Mouse (Mus musculus): ENCODE data around the gene Sec14l5.

Sec14l5 gene

DNA sequence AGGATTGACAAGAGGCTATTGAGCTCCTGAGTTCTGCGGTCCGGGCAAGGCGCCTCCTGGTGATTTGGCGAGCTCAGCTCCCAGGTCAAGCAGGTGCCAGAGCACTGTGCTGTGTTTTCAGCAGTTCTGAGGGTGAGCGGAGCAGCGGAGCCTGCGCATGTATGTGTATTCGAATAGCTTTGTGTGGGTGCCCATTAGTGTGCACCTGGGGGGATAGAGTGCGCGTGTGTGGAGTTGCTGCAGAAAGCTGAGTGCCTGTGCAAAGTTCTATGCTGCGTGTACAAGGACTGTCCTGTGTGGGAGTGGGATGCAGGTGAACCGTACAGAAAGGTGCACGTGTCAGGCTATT is at the start of gene Sec14l5:
Gene Sec14l5 (plus strand): TSS at position 73 of the 349 bp plus-strand sequence.
- DNase-seq (ENCODE audit: low read depth, low spot score), result no peak

GRCm38 (mm10) chr16:5101000-5101399 is 45.9 kb upstream of the Sec14l5 start:
- no peak for DNase-seq (ENCODE audit: low read depth, low spot score)

DNA sequence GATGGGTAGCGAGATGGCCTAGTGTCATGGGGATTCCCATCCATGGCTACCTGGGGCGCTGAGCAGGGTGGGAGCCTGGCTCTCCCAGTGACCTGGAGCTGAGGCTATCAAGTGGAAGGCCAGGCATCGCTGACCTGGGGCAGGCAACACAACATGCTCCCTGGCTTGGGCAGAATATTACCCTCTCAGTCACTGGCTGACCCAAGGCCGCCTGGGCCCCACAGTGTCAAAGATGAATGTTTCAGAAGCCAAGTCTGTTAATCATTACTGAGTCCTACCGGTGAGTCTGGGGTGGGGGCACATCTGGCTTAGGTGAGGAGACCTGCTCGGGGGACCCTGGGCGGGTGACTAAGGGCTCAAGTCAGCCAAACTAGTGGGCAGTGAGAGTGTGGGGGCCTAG is 37.0 kb upstream of the Sec14l5 start:
- no peak for DNase-seq (ENCODE audit: low read depth, low spot score)

- DNase-seq (ENCODE audit: low read depth, low spot score), result no peak
Measured at GRCm38 (mm10) chr16:5111021-5111420, 35.9 kb upstream of the Sec14l5 start.

DNA sequence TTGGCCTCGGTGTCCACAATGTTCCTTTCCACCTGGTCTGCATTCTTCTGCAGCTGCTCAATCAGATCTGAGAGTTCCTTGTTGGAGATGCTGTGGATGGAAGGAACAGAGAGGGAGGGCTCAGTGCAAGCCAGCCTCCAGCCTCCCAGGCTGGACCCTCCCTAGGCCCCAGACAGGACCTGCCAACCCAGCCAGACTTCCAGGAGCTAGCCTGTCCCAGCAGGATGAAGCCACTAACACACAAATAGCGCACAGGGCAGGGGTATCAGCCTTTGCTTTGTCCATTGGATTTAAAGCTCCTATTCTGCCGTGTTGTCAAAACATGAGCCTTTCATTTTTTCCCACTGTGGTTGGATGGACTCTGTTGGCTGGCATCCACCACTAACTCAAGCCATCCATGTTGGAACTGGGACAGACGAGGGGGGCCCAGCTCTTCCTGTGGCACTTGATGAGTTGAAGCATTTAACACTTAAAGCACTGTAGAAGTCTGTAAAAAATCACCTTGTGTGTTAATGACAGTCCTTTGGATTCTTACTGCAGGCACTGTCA is 33.8 kb upstream of the Sec14l5 start:
- DNase-seq (ENCODE audit: low read depth, low spot score), result no peak

DNA sequence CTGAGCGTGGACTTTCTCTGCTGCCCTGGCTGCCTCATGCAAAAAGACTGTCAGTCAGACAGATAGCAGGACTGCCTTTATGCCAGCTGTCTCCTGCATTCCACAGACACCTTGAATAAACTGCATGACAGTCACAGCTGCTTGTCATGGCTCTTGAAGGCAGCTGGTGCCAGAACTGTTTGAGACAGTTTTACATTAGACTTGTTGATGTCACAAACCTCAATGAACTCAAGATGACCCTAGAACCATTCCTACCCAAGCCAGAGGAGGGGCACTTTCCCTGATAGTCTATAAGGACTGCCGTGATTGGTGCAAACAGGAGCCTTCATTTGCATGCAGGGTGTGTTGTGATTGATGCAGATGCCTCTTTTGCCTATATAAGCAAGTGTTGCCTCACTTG is 33.3 kb upstream of the Sec14l5 start:
- no peak for DNase-seq (ENCODE audit: low read depth, low spot score)

DNA sequence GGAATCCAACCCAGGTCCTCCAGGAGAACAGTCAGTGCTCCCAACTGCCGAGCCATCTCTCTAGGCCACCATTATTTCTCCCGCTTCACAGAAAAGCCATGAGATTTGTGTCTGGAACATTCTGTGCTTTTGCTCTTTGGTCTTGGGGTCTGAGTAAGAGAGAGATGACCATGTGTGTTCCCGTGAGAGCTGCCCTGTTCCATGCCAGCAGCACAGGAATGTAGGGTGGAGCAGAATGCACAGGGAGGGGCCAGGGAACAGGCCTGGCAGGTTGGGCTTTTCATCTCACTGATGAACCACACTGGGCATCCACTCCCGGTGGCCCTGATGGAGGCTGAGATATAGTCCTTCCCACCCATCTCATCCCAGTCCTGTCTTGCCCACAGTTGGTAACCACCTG is 27.5 kb upstream of the Sec14l5 start:
- DNase-seq (ENCODE audit: low read depth, low spot score), result no peak

DNA sequence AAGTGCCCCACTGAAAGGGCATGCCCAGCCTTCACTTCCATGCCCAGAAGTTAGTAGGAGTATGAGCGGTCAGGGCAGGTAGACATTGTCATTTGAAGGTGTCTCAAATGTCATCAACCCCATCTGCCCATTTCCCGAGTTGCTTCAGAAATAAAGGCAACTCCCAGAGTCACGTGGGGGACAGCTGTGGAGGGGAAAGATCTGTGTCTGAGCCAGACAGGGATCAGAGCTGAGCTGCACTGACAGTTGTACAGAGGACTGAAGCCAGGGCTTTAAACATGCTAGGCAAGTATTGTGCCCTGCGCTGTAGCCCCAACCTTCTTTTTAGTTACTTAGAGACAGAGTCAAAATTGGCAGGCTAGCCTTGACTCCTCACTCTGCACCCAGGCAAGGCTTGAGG is 27.1 kb upstream of the Sec14l5 start:
- no peak for DNase-seq (ENCODE audit: low read depth, low spot score)

DNA sequence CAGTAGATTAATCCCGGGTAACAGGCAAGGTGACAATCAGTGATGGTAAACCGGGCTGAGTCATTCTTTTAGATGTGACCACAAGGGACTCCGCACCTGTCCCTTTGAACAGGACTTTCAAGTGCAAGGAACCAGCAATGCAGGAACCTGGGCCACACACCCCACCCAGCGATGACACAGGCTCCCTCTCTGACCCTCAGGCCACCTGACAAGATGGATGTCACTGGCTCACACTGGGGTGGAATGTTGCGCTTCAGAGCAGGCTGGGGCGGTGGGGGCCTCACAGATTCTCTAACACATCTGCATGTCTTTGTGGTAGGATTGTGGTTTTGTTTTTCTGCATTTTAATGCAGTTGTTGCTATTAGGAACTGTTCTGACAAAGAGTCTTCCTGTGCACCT is 23.4 kb upstream of the Sec14l5 start:
- no peak for DNase-seq (ENCODE audit: low read depth, low spot score)

- no peak for DNase-seq (ENCODE audit: low read depth, low spot score)
Measured at GRCm38 (mm10) chr16:5130196-5130595, 16.7 kb upstream of the Sec14l5 start.

DNA sequence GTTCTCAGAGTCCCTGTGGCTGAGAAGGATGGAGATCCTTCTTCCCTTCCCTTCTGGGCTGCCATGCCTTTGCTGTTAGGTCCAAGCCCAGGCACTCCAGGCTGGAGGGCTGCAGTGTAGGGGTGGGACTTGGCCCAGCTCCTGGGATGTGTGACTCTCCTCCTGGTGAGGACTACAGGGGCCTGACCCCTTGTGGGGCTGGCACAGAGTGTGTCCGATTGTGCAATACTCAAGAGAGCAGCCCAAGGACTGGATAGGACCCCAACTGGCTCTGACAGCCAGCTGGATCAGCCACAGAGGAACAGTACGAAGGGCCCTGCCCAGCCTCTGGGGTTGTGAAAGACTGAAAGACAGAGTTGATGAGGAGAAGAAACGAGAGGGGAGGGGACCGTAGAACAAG is 16.1 kb upstream of the Sec14l5 start:
- no peak for DNase-seq (ENCODE audit: low read depth, low spot score)

DNA sequence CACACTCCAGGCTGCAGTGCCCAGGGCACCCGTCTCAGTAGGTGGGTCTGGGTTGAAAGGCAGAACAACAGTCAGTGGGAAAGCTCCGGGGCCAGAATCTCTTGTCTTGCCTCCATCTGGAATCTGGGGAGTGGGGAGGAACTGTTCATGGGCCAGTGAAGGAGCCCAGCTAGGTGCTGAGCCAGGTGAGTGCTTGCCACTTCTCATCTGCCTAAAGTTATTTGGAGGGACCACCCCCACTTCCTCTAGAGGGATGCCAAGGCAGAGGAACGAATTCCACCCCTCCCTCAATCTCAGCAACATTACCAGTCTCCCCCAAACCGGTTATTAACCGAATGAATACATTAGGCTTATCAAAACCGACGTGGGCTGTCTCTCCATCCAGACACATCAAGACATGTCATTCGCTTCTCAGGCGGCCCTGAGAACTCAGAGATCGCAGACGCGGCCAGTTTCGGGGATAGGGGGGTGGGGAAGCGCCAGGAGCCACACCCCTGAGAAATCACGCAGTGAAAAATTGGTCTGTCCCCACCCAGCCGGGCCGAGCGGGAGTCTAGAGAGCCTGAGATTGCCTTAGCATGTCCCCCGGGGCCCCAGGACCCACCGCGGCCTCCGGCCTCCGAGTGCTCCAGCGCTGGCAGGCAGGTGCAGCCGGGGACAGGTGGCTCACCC is 15.5 kb upstream of the Sec14l5 start:
- no peak for DNase-seq (ENCODE audit: low read depth, low spot score)

GRCm38 (mm10) chr16:5132401-5132801 is 14.5 kb upstream of the Sec14l5 start, which contains the start of gene Ppl:
Gene Ppl, minus strand, starts transcription at chr16:5132421.
- no peak for DNase-seq (ENCODE audit: low read depth, low spot score)

DNA sequence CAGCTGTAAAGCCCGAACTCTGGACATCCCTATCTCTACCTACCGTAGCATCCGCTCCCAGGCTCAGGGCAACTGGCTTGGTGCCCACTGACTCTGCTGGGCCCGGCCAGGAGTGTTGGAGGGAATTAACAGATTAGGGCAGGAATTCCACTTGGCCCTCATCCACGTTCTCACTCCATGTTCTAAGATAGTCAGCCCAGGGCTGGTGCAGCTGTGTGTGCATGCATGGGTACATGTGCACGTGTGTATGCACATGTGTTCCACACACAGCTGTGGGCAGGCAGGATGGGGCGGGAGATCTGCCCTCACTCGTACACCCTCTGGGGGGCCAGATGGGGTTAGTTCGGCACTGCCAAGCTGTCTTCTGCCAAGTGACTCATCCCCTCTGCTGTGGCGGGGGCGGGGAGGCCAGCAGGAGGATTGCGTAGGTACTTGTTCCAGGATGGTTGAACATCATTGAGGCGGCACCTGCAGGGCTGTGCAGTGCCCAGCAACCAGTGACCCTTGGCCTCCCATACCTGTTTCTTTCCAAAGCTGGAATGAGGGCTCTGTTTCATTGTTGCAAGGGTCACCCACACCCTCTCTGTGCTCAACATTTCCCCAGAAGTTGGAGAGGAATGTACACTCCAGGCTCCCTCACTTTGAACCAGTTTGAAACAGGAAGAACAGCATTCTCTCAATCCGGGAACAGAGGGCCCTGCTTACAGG is 12.1 kb upstream of the Sec14l5 start:
- DNase-seq (ENCODE audit: low read depth, low spot score), result no peak

DNA sequence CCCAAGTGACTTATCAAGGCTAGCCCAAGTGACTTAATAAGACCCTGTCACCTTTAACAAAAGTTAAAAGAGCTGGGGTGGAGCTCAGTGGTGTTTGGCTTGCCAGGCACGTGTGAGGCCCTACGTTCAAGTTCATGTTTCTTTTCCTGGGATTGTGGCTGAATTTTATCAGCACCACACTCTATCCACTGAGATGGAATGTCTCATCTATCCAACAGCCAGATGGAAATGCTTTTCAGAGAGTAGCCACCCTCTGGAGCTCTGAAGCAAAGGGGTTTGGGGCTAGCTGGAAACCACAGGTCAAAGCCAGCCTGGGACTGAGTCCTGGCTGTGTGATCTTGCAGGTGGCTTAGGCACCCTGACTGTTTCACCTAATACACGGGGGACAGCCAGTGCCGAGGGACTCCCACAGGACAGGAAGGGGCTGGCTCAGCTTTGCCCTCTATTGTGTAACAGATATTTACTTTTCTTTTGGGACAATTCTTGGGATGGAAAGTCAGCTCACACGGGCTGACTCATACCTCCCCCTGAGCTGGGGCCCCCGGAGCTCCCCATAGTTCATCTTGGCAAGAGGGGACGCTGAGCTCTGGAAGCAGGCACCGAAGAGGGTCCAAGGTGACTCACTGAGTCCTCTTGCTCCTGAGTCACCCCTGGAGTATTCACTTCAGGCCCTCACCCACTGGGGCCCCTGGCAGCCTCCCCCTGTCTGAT is 11.2 kb upstream of the Sec14l5 start:
- DNase-seq (ENCODE audit: low read depth, low spot score), result no peak

DNA sequence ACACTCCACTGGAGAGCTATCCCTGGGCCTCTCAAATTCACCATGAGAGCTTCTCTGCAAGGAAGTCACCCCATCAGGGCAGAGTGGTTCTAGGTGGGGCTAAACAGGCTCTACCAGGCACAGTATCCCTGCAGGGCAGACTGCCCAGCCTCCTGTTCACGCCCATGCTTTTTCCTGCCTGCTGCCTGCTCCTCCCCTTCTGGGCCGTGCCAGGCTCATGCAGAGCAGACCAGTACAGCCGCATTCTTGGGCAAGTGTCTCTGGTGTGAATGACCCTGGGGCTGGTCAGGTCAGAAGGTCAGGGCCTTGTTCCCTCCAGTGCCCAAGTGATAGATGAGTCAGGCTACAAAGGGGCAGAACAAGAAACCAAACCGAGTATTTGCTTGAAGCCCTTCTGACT is 10.4 kb upstream of the Sec14l5 start:
- DNase-seq (ENCODE audit: low read depth, low spot score), result no peak

DNA sequence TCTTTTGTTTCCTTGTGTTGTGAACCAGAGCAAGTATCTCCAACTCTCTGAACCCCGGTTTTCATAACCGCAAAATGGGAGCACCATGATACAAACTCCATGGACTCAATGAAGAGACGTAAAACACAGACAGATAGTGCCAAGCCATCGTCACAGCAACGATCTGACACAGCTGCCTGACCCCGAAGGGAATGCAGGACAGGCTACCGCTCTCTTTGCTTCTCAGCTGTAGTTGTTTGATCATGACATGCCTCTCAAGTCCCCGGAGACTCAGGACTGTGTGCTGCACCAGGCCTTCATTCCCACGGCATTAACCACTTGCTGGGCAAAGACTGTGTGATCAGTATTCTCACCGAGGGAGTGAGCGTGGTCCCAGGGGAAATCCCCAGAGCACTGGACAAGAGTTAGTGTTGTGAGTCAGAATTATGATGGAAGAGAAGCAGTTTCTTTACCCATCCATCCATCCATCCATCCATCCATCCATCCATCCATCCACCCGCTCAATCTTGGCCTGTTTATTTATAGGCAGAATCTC is 9.8 kb upstream of the Sec14l5 start:
- no peak for DNase-seq (ENCODE audit: low read depth, low spot score)

GRCm38 (mm10) chr16:5139741-5140140 is 7.2 kb upstream of the Sec14l5 start:
- no peak for DNase-seq (ENCODE audit: low read depth, low spot score)

DNA sequence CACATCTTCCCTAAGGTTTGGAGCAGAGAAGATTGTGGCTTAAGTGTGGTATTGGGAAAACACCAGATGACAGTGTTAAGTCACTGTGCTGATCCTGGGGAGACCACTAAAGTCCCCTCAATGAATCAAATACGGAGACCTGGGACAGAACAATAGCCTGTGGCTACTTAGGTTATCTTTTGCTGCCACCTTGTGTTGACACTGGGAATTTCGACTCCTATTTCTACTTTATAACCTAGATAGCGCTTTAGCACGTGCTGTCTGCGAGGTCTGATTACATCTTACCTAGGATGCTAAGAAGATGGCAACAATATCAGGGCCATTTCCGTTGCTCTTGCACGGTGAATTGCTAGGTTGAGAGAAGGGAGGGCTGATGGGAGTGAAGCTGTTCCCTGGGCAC is 1.3 kb upstream of the Sec14l5 start:
- peak; percentile 76 for DNase-seq (ENCODE audit: low read depth, low spot score)

DNA sequence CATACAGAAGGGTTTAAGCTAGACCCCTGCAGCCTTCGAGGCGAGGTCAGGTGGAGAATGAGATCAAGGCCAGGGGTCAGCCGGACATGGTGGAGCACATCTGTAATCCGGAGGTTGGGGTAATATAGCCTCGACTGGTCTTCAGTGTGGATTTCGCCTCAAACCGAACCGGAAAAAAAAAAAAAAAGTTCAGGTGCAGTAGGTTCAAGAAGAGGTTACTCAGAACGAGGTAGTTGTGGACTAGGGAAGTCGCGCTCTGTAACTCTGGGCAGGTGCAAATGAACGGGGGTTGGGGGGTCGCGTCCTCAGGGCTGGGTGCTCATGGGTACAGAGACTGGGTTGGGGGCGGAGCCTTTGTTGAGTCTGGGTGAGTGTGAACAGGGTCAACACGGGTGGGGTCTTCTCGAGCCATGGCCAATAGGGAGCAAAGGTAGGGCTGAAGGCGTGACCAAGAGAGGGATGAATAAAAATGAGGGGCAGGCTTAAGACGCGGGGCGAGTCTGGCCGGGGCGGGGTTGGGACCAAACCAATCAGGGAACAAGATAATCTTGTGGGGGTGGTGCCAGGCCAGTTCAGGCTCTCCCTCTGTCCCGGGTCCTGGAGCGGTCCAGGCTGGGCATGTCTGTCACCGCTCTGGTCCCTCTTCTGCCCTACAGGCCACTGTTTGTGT is 407 bp upstream of the Sec14l5 start:
- peak; percentile 69 for DNase-seq (ENCODE audit: low read depth, low spot score)

GRCm38 (mm10) chr16:5150544-5150943 is 3.6 kb downstream of the Sec14l5 start:
- no peak for DNase-seq (ENCODE audit: low read depth, low spot score)

All from embryo, embryonic 11.5 days (tissue).